Mouse (Mus musculus): Measurements from ENCODE around the gene Krt33a. TPM values are rescaled to one million over a fixed set of nuclear protein-coding genes. Genes with fewer than 3 reads are reported as not detected.

Krt33a gene
- polyA plus RNA-seq, 1 experiment = not detected

DNA sequence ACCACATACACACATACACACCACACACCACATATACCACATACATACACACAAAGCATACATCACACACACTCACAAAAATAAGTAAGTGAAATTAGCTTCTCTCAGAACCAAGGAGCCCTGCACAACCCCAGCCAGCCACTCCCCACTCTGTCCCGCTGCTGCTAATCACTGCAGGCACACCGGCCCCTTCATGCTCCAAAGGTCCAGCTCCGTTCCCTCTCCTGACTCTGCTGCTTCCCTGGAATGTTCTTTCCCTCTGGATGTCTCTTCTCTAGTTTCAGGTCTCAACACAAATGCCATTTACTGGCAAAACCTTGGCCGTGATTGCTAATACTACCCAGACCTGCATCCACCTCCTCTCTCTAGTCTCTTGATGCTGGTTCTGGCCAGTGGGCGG is 5.3 kb downstream of the Krt33a start:
- TF ChIP-seq POLR2A (IDR thresholded peaks at IDR 0.05; ENCODE audit: borderline replicate concordance, extremely low read depth, insufficient read depth, insufficient read length, poor library complexity, severe bottlenecking) = no peak
- TF ChIP-seq CTCF (IDR thresholded peaks at IDR 0.05; ENCODE audit: borderline replicate concordance, extremely low read depth, insufficient read depth, insufficient read length) = no peak
- no peak for DNase-seq (ENCODE audit: low read depth)

DNA sequence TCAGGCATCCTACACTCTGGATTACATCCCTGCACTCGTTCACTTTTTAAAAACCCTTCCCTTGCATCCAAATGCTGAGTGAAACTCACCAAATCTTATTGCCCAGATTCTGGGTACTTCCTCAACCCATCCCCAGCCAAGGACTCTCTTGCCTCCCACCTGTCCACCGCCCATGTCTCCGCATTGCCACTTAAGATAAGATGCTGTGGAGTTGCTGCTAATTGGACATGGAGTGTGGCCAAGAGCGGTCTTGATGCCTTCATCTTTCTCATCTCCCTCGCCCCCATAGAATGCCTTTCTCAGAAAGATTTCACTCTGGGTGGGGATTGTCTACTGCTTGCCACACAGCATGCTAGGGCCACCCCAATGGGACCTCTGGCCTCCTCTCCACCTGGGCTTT is 7.7 kb downstream of the Krt33a start:
- TF ChIP-seq POLR2A (IDR thresholded peaks at IDR 0.05; ENCODE audit: borderline replicate concordance, extremely low read depth, insufficient read depth, insufficient read length, poor library complexity, severe bottlenecking) (no peak), CTCF (IDR thresholded peaks at IDR 0.05; ENCODE audit: borderline replicate concordance, extremely low read depth, insufficient read depth, insufficient read length) (no peak)
- no peak for DNase-seq (ENCODE audit: low read depth)

DNA sequence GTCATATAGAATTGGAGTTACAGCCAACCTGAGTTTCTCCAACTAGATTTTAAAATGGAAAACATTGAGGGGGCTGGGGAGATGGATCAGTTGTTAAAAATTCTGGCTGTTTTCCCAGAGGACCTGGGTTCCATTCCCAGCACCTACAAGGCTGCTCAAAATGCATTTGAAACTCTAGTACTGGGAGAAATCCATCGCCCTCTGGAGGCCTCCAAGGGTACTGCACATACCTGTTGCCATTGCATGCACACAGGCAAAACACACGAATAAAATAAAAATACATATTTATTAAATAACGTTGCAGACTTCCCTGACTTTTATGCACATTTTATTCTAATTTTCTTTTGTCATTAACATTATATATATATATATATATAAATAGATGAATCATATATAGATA is 9.4 kb downstream of the Krt33a start:
- DNase-seq (ENCODE audit: low read depth) = no peak
- TF ChIP-seq CTCF (IDR thresholded peaks at IDR 0.05; ENCODE audit: borderline replicate concordance, extremely low read depth, insufficient read depth, insufficient read length) = peak; percentile 48; the same call in 1 of the 2 replicates
- TF ChIP-seq POLR2A (IDR thresholded peaks at IDR 0.05; ENCODE audit: borderline replicate concordance, extremely low read depth, insufficient read depth, insufficient read length, poor library complexity, severe bottlenecking) = no peak

DNA sequence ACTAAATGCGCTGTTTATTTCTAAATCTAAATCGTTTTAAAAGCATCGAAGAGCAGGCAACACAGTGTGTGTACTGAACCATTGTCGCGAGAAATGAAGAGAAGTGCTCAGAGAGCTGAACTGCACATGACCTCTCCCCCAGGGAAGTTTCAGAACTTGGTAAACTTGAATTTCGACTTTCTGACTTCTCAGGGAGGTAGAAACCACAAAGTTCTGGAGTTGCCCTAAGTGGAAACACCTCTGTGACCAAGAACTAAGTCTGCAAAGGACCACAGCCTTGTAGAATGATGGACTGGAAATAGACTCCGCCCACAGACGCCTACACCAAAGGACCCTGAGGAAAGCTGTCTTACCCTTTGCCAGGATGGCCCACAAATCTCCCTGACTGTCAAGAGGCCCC is 10.1 kb downstream of the Krt33a start:
- no peak for DNase-seq (ENCODE audit: low read depth)

DNA sequence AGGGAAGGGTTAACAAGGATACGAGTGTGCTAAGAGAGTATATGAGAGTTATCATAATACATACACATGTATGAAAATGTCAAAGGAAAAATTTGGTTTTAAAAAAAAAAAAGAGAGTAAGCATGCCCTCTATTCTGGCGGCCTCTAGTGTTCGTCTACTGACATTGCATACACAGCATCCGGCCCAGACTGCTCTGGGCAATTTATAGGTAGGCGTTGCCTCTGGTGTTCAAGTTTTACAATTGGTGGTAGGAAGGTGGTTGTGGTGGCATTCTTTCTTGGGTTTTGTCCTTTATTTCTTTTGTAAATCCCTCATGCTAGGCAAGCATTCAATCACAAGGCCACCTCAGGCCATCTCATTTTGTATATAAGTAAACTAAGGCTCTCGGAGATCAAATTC is 11.2 kb downstream of the Krt33a start:
- peak; percentile 79; the same call in 1 of the 2 replicates for TF ChIP-seq CTCF (IDR thresholded peaks at IDR 0.05; ENCODE audit: borderline replicate concordance, extremely low read depth, insufficient read depth, insufficient read length)
- TF ChIP-seq POLR2A (IDR thresholded peaks at IDR 0.05; ENCODE audit: borderline replicate concordance, extremely low read depth, insufficient read depth, insufficient read length, poor library complexity, severe bottlenecking) = no peak
- DNase-seq (ENCODE audit: low read depth) = peak; percentile 60

More for the DNA sequence above, 10.1 kb downstream of the Krt33a start:
- no peak for TF ChIP-seq POLR2A (IDR thresholded peaks at IDR 0.05; ENCODE audit: borderline replicate concordance, extremely low read depth, insufficient read depth, insufficient read length, poor library complexity, severe bottlenecking)
- no peak for TF ChIP-seq CTCF (IDR thresholded peaks at IDR 0.05; ENCODE audit: borderline replicate concordance, extremely low read depth, insufficient read depth, insufficient read length)

DNA sequence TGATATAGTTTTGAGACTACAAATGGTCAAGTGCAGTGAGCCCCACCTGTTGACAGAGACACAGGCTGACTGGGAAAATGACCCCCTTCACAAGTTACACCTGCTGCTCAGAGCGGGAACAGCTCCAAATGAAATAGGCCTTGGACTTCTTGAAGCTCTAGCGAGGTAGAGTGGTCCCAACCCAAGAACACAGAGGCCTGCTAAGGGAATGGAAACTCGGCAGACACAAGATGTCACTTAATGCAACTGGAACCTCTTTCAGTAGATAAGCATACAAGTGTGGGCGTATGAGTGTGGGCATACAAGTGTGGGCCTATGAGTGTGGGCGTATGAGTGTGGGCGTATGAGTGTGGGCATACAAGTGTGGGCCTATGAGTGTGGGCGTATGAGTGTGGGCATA is 16.9 kb downstream of the Krt33a start:
- no peak for DNase-seq (ENCODE audit: low read depth)
- TF ChIP-seq CTCF (IDR thresholded peaks at IDR 0.05; ENCODE audit: borderline replicate concordance, extremely low read depth, insufficient read depth, insufficient read length) (no peak), POLR2A (IDR thresholded peaks at IDR 0.05; ENCODE audit: borderline replicate concordance, extremely low read depth, insufficient read depth, insufficient read length, poor library complexity, severe bottlenecking) (no peak)

DNA sequence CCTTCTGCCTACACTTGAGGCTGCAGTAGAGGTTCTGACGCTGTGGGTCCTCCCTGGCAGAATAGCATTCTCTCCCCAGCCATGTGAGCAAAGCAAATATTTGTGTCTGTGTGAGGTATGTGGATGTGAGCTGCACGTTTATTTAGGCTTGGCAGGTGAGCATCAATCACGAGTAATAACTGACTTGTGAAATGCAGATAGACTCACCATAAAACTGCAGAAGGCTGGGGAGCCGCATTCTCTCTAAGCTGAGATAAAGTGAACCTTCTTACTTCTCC is 21.7 kb downstream of the Krt33a start:
- DNase-seq (ENCODE audit: low read depth) = no peak
- TF ChIP-seq POLR2A (IDR thresholded peaks at IDR 0.05; ENCODE audit: borderline replicate concordance, extremely low read depth, insufficient read depth, insufficient read length, poor library complexity, severe bottlenecking) (no peak), CTCF (IDR thresholded peaks at IDR 0.05; ENCODE audit: borderline replicate concordance, extremely low read depth, insufficient read depth, insufficient read length) (no peak)

DNA sequence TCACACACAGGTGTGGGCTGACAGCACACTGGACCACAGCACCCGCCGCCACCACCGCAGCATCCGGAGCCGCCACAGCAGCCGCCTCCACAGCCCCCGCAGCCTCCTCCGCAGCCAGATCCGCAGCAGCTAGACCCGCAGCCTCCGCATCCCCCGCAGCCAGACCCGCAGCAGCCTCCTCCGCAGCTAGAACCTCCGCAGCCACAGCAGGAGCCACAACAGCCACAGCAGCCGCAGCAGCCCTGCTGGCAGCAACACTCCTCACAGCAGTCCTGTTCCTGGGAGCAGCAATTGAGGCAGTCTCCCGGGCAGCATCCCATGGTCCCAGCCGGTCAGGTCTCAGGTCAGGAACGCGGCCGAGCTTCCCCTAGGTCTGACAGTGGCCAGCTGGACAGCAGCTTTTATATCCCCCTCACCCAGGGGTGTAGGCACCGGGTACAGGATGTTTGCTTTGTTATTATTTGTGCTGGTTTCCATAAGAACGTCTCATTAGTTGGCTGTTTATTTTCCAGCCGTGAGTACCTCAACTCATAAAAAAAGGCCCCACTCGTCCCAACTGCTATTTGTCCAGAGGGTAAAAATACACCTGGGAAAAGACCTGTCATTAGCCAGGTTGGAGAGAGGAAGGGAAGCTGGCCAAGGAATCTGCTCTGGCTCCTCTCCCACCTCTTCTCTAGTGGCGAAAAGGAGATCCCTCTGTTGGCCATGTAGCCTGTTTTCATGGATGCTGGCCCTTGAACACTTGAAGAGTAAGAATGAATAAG is 22.2 kb downstream of the Krt33a start, which contains the start of gene Krtap17-1:
TSS of gene Krtap17-1 (minus strand) at position 375 of the 764 bp plus-strand sequence.
- peak; percentile 31 for DNase-seq (ENCODE audit: low read depth)

DNA sequence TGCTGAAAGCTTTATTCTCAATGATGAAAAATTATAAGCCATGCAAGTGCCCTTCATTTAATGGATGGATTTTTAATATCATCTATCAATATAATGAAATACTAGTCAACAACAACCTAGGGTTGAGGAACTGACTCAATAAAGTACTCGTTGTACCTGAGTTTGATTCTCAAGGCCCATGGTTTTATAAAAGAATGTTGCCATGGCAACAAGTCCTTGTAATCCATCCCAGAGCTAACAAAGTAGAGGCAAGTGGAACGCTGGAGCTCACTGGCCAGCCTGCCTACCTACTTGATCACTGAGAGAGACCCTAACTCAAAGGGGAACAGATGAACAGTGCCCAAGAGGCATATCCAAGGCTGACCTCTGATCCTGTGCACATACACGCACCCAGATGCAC is 25.4 kb downstream of the Krt33a start:
- TF ChIP-seq CTCF (IDR thresholded peaks at IDR 0.05; ENCODE audit: borderline replicate concordance, extremely low read depth, insufficient read depth, insufficient read length) (no peak), POLR2A (IDR thresholded peaks at IDR 0.05; ENCODE audit: borderline replicate concordance, extremely low read depth, insufficient read depth, insufficient read length, poor library complexity, severe bottlenecking) (no peak)
- peak; percentile 38 for DNase-seq (ENCODE audit: low read depth)

More for the DNA sequence above, 22.2 kb downstream of the Krt33a start, which contains the start of gene Krtap17-1:
- TF ChIP-seq POLR2A (IDR thresholded peaks at IDR 0.05; ENCODE audit: borderline replicate concordance, extremely low read depth, insufficient read depth, insufficient read length, poor library complexity, severe bottlenecking) (no peak), CTCF (IDR thresholded peaks at IDR 0.05; ENCODE audit: borderline replicate concordance, extremely low read depth, insufficient read depth, insufficient read length) (no peak)

DNA sequence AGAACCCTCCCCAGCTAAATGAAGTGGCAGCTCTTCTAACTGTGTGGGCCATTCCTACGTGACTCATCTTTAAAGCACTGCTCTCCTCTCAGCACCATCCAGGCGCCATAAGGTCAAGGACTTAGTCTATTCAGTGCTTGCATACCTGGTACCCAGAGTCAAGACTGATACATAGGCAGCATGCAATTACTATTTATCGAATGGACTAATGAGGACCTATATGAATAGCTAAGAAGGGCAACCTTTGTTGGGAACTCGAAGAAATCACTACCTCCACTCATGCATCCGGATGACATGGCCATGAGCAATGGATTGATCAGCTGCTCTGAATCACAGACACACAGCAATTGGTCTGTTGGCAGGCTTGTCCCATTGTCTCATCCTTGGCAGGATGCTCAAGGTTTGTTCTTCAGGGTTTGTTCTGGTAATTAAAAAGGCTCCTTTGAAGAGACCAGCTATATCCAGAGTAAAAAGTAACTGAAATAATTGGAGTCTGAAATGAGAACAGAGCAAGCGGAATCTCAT is 26.1 kb downstream of the Krt33a start:
- DNase-seq (ENCODE audit: low read depth) = no peak
- TF ChIP-seq CTCF (IDR thresholded peaks at IDR 0.05; ENCODE audit: borderline replicate concordance, extremely low read depth, insufficient read depth, insufficient read length) (no peak), POLR2A (IDR thresholded peaks at IDR 0.05; ENCODE audit: borderline replicate concordance, extremely low read depth, insufficient read depth, insufficient read length, poor library complexity, severe bottlenecking) (no peak)

DNA sequence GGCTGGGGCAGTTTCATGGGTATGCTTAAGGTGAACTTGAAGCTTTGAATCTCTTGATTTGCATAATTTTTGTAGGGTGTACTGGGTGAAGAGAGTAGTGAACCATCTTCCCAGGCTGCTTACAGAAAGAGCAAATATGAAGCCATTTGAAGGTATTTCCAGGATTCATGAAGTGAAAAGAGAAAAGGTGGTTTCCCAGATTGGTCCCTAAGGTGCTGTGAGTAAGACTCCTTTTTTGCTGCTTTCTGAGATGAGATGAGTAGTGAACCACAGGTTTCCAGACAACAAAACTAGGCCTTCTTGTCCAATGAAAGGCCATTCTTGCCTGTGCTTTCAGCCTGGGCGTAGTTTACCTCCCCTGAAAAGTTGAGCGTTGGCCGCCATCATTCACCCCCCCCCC is 27.5 kb downstream of the Krt33a start:
- TF ChIP-seq POLR2A (IDR thresholded peaks at IDR 0.05; ENCODE audit: borderline replicate concordance, extremely low read depth, insufficient read depth, insufficient read length, poor library complexity, severe bottlenecking) = no peak
- TF ChIP-seq CTCF (IDR thresholded peaks at IDR 0.05; ENCODE audit: borderline replicate concordance, extremely low read depth, insufficient read depth, insufficient read length) = no peak
- no peak for DNase-seq (ENCODE audit: low read depth)

DNA sequence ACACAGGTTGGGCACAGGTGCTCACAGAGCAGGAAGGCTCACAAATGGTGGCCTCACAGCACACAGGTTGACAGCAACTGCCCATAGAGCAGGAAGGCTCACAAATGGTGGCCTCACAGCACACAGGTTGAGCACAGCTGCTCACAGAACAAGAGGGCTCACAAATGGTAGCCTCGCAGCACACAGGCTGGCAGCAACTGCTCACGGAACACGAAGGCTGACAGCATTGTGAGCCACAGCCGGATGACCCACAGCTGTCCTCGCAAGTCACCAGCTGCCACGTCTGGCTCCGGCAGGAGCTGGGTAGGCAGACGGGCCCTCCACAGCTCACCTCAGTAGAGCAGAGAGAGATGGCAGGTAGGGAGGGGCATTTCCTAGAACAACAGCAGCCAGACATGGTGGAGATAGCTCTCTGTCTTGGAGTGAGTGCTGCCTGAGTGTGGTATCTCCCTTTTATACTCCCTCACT is 29.8 kb downstream of the Krt33a start, which contains the start of gene Krtap16-1:
TSS of gene Krtap16-1 (minus strand) at position 418 of the 468 bp plus-strand sequence.
- no peak for DNase-seq (ENCODE audit: low read depth)
- no peak for TF ChIP-seq CTCF (IDR thresholded peaks at IDR 0.05; ENCODE audit: borderline replicate concordance, extremely low read depth, insufficient read depth, insufficient read length)
- TF ChIP-seq POLR2A (IDR thresholded peaks at IDR 0.05; ENCODE audit: borderline replicate concordance, extremely low read depth, insufficient read depth, insufficient read length, poor library complexity, severe bottlenecking) = no peak
